Mouse (Mus musculus): ENCODE results near the gene Fpr1. TPM values are rescaled to one million over a fixed set of nuclear protein-coding genes. Genes with fewer than 3 reads are reported as not detected.
A peak's percentile ranks its signal among the peaks of the same experiment; 100 is the strongest.
"Not testable (repeated sequence)": the region's sequence is repeated elsewhere in the genome, so short reads cannot be mapped to it uniquely, and the experiment has no call there.

The Fpr1 gene
- total RNA-seq, 2 experiments from 2014 or later = 4.5 to 13.4 TPM

DNA sequence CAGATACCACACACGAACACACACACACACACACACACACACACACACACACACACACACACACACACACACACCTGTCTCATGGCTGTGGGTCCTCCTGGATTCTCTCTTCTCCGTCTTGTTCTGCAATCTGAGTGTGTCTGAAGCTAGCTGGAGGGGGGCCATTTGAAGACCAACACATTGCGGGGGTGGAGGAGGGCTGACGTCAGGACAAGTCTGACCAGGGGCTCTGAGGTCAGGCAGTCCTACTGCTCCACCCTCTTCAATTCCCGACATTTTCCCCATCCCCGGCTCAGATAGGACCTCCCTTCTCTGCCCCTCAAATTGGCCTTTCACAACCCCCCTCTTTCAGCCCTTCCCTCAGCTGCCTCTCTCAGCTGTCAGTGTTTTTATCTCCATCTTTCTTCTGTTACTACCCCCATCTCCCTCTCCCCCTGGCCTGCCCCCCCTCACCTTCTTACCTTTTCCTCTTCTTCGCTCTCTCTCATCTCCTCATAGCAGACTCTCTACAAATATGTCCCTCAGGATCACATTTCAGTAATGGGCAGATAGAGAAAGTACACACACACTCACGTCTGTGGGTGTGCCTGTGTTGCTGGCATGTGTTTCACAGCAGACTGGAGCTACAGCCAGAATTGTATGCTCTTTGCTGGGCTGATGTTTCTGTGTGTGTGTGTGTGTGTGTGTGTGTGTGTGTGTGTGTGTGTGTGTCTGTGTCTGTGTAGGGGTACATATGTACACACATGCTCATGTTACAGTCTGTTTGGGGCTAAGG lies 28.5 kb downstream of the Fpr1 start, which contains the start of gene Has1:
TSS of gene Has1 (minus strand) at position 142 of the 775 bp plus-strand sequence.
- ATAC-seq (replicated peaks; ENCODE audit: low FRiP score, poor library complexity, severe bottlenecking) = no peak

DNA sequence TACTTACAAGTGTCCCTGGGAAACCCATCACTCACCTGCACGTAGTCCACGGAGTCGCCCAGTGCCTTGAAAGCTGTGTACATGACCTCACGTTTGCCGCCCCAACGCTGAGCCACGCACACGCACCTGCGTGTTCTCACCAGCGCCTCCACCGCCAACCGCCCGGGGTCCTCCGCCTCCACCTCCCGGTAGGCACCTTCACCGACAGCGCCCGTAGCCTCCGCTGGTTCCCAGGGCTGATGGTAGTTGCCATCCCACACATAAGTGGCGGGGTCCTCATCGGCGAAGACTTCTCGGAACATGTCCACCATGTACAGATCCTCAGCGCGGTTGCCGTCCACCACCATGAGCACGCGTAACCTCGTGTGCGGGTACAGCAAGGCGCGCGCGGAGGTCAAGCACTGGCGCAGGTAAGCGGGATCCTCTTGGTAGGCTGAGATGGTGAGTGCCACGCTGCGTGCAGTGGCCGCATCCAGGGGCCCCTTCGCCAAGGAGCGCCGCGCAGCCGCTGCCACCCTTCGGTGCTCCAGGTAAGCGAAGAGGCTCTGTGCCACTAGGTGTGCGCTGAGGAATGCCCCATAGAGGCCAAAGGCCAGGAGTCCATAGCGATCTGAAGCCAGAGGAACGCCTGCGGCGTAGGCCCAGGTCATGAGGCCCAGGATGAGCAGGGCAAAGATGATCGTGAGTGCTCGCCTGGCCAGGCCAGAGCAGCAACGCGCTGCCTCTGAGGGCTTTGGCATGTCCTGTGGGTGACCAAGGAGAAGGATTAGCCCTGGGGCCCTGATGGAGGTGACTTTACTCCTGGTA lies 33.6 kb downstream of the Fpr1 start:
- no peak for ATAC-seq (replicated peaks; ENCODE audit: low FRiP score, poor library complexity, severe bottlenecking)

DNA sequence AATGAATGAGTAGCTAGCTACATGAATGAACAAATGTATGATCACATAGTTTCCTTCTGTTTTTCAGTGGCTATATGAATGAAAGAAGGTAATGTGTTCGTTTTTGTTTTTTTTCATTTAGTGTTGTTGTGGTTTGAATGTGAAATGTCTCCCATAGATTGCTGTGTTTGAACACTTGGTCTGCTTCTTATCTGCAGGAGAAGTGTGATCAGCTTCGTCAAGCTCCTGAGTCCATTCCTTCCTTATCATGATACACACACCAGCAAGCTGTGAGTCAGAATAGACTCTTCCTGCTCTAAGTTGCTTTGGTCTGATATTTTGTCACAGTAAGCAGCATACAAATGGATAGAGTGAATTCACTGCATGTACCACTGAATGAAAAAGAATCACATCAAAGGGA lies 34.8 kb downstream of the Fpr1 start:
- ATAC-seq (replicated peaks; ENCODE audit: low FRiP score, poor library complexity, severe bottlenecking) = no peak

DNA sequence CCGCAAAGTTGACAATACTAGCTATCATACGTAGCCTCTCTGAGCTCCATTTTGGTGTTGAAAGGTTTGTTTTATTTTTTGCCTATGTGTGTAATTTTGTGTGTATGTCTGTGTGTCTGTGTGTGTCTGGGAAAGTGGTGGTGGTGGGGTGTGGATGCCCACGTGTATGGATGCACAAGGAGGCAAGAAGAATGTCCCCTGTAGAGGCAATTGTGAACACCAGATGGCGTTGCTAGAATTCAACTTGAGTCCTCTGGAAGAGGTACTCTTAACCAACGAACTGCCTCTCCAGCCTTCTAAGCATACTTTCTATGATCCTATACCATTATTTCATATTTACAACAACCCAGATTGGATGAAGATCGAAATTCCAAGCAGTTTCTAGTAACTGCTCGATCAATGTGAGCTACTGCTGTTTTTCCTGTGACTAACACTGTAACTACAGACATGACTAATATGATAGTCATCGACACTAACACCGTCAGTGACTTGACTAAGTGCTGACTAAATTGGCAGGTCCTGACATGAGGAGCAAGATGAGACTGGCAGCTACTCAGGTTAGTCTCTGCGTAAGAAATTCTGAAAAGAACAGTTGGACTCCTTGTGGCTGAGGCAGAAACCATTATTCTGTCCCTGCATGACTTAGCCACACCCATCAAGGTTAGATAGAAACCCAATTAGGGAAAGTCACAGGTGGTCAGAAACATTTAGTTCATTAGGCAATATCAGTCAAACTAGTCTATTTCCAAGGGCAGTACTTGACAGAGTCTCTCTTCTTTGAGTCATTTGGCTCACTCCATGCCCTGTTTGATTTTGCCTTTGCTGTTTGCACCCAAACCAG lies 38.3 kb downstream of the Fpr1 start:
- ATAC-seq (replicated peaks; ENCODE audit: low FRiP score, poor library complexity, severe bottlenecking) = no peak

DNA sequence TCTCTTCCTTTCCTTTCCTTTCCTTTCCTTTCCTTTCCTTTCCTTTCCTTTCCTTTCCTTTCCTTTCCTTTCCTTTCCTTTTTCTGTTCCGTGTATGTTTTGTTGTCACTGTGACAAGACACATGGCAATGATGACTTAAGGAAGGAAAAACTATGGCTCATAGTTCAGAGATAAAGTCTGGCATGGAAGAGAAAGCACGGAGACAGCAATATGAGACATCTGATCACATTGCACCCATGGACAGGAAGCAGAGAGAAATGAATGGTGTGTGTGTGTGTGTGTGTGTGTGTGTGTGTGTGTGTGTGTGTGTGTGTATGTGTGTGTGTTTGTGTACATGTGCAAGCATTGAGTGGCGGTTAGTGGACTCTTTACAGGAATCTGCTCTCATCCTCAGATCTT lies 39.1 kb downstream of the Fpr1 start:
- not testable (repeated sequence) for ATAC-seq (replicated peaks; ENCODE audit: low FRiP score, poor library complexity, severe bottlenecking)

DNA sequence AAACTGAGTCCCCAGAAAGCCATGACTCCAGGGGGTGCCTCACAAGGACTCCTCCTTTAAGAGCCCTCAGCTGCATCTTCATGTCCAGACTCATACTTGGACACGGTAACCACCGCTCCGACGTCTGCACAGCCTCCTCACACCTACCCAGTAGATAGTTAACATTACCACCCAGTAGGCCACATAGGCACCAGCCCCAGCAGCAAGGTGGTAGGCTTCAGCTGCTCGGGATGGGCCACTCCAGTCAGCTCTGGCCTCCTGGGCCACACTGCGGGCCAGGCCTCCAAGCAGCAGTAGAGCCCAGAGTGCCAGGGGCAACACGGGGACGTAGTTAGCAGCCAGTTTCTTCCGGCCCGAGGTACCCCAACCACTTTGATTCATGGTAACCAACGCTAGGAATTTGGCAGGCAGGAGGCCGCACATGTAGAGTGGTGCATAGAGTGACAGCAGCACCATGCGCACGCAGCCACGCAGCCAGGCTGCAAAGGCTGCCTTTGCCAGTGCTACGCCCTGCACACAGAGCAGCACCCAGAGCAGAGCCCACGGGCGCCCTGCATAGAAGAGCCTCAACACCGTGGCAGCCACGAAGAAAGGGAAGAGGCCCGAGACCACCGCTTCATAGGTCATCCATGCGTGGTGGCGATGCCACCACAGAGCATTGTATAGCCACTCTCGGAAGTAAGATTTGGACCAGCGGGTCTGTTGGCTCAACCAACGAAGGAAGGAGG lies 40.0 kb downstream of the Fpr1 start:
- ATAC-seq (replicated peaks; ENCODE audit: low FRiP score, poor library complexity, severe bottlenecking) = no peak

DNA sequence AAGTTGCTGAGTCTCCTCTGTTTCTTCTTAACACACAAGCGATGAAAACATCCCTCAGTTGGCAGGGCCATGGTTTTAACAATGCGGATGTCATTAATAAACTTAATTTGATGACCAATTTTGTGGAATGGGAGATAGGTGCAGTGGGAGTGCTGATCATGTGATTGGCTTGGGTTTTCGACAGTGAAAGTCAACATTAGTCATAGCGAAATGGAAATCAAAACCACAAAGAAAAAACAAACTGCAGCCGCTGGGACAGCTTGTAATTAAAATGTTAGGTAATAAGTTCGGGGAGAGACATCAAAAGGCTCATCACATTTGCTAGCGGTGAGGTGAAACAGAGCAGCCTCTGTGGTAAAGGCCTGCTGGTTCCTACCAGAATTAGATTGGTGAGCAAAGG lies 42.9 kb downstream of the Fpr1 start:
- ATAC-seq (replicated peaks; ENCODE audit: low FRiP score, poor library complexity, severe bottlenecking) = no peak

DNA sequence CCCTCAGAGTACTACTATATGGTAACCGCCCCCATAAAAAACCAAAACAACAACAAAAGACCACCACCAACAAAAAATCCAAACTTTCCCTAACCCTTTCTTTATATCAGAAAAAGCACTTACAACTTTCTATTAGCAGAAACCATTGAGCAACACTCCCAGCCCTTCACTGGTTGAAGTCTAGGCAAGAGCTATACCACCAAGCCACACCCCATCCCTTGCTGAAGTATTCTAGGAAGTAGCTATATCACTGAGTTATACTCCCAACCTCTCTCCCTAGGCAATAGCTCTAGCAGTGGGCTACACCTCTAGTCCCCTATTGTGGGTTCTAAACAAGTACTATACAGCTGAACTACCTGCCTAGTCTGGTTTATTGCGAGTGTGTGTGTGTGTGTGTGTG lies 44.5 kb downstream of the Fpr1 start:
- no peak for ATAC-seq (replicated peaks; ENCODE audit: low FRiP score, poor library complexity, severe bottlenecking)

DNA sequence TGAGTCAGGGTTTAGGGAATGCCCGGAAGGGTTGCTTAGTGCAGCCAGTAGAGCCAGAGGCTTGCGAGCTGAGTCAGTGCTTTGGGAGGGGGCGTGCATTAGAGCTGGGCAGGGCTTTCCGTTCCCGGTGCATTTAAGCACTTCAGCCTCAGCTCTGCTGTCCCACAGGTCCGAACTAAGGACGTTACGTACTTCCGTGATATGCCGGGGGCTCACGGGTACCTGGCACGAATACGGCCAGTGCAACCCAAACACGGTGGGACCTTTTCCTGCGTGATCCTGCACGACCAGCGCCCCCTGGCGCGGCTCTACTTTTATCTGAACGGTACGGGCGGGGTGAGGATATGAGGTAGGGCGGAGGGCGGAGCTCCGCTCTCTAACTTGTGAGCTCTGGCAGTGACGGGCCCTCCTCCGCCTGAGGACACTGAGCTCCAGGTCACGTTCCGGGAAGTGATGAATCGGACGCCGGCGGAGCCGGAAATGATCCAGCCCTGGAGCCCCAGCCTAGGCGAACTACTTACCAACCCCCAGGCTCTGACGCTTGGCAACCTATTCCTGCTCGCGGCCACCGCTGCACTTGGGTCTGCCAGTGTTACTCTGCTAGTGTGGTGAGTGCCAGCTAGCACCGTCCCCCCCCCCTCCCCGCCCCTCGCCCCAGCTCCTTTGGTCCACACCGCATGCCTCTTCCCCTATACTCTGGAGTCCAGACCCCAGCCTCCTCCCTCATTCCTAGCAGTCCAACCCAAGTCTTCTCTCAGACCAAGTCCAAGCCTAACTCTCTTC lies 45.6 kb downstream of the Fpr1 start:
- peak; percentile 97 for ATAC-seq (replicated peaks; ENCODE audit: low FRiP score, poor library complexity, severe bottlenecking)

DNA sequence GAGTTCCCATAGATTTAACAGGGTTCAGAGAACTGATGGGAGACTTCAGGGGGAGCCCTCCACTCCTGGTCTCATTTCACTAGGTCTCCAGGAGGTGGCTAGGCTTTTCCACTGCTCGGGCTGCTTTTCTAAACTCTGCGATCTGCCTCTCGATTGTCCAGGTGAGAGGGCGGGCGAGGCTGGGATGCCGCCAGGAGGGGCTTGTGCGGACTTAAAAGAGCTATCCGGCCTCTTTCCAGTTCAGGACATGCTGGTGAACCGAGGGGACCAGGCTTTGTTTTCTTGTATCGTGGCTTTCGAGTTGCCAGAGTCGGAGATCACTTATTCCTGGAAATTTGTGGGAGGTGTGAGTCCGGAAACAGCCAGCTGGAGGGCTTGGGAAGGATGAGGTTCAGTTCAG lies 46.3 kb downstream of the Fpr1 start:
- no peak for ATAC-seq (replicated peaks; ENCODE audit: low FRiP score, poor library complexity, severe bottlenecking)

DNA sequence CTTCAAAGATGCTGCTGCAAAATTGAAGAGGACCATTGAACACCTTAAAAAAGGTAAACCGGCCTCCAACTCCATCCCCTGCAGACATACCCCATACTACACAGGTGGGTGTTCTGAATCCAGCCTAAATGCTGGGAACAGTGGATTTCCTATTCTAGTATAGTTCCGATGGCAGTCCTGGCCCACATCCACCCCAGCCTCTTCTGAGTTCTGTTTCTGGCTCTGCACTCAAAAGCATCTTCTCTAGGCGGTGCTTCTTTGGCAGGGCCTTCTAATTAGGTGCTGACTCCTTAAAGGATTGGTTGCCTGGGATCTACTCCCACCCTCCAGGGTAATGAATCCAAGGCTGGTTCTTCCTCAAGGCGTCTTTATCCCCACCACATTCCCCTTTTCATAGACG lies 47.6 kb downstream of the Fpr1 start:
- no peak for ATAC-seq (replicated peaks; ENCODE audit: low FRiP score, poor library complexity, severe bottlenecking)

DNA sequence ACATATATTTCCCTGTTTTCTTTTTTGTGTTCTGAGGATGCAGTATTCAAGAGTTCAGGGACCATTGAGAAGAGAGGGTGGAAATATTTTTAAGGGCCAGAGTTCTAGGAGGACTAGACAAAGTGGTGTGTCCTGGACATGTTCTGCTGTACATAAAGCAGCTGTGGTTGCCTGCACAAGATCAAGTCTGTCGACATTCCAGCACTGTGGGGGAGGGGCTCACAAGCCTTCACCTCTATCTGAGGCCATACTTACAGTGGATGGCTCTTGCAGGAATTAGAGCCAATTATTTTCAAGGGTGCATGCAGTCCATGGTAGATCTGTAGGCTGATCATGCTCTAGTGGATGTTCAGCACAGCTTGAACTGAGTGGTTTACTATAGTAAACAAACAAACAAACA lies 48.8 kb downstream of the Fpr1 start:
- ATAC-seq (replicated peaks; ENCODE audit: low FRiP score, poor library complexity, severe bottlenecking) = no peak

DNA sequence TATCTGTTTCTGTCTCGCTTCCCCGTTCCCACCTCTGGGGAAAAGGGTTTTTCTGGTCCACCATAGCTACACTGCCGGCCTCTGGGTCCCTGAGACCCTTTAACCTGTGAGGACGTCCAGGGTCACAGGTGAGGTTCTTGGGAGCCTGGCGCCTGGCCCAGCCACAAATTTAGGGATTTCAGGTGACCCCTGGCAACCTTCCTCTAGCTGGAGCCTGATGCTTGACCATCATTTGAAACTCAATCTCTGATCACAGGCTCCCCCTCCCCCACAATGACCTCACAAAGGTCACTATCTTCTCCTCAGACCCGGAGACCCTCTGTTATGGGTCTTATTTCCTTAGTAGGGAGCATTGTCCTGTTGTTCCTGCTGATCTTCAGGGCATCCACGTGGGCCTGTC lies 53.0 kb downstream of the Fpr1 start:
- no peak for ATAC-seq (replicated peaks; ENCODE audit: low FRiP score, poor library complexity, severe bottlenecking)

DNA sequence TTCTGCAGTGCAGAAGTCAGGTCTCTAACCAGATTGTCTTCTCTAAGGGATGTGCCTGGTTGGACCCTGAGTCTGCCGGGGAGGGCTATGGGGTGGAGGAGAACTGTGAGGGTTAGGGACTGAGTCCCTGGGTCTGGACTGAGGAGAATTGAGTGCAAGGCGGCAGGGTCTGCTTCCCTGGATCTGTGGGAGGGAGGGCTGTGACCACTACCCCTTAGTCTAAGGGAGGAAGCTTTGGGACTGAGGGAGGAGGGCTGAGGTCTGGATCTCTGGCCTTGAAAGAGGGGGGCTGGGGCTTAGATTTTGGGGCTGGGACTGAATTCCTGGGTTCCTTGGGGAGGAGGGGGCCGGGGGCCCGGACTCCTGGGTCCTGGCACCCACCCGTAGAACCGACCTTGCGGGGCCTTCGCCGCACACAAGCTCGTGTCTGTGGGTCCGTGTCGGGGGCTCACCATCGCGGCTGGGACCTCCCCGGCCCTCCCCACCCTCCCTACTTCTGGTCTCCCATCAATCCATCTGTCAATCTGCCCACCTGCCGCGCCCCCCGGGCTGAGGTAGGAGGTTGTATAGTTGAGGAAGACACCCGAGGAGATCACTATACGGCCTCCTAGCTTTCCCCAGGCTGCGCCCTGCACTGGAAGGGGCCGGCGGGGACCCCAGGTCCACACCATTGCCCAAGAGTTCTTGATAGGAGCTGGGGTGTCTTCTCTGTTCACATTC lies 53.8 kb downstream of the Fpr1 start:
- no peak for ATAC-seq (replicated peaks; ENCODE audit: low FRiP score, poor library complexity, severe bottlenecking)

DNA sequence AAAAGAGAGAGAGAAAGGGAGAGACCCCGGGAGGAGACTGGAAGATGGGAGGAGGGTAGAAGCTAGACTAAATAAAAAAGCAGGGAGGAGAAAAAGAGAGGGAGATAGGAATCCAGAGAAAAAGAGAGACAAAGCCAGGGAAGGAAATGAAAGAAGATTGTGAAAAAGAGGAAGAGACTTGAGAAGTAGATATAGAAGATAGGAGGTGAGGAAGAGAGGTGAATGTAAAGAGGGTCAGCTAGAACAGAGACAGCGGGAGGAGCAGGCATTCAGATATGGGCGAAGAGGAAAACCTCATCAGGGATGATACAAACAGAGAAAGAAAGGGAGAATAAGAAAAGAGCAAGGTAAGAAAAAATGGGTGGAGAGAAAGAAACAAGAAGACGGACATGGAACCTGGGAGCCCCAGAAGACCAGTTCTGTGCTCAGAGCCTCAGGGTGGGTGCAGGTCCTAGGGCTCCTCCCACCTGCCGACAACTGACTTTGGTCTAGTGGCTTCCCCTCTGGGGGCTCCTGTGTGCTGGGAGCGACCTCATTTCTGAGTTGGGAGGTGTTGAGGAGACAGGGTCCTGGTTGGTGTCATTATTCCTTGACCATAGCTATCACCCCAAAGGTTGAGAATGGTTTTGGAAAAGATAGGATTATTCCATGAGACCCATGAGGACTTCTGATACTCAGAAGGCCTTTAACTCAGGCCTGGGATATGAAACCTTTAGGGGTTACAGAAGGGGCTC lies 54.5 kb downstream of the Fpr1 start:
- no peak for ATAC-seq (replicated peaks; ENCODE audit: low FRiP score, poor library complexity, severe bottlenecking)

DNA sequence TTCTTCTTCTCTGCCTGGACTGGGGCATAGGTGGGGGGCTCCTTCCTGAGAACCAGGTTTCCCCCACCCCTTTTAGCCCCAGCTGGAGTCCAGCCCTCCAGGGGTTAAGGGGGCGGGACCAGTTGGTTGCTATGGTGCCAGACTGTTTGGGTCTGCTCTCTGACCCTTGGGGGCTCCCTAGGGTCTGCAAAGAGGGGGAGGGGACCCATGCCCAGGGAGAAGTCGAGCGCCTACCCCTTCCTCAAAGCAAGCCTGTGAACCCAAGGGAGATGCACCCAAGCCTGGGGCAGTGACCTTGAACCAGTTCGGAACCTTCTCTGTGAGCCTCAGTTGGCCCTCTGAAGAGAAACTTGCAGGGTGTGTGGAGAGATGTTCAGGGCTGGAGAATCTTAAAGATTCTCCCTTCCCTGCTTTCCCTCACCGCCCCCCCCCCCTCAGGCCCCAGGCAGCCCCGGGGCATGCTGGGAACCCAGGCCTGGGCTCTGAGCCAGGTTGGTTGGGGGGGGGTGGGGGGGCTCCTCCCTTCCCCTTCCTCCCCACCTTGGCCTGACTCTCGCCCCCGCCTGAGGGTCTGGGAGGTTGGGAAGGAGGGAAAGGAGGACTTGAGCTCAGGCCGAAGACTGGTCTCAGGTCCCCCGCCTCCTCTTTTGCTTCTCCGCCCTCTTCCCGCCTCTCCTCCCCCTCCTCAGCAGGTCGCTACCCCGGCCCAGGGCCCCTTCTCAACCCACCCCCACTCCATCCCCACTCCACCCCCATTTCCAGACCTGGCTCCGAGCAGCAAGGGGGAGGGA lies 55.4 kb downstream of the Fpr1 start:
- ATAC-seq (replicated peaks; ENCODE audit: low FRiP score, poor library complexity, severe bottlenecking) = 0 out of 2 replicates have a peak, but pooled peaks have one; percentile 41

DNA sequence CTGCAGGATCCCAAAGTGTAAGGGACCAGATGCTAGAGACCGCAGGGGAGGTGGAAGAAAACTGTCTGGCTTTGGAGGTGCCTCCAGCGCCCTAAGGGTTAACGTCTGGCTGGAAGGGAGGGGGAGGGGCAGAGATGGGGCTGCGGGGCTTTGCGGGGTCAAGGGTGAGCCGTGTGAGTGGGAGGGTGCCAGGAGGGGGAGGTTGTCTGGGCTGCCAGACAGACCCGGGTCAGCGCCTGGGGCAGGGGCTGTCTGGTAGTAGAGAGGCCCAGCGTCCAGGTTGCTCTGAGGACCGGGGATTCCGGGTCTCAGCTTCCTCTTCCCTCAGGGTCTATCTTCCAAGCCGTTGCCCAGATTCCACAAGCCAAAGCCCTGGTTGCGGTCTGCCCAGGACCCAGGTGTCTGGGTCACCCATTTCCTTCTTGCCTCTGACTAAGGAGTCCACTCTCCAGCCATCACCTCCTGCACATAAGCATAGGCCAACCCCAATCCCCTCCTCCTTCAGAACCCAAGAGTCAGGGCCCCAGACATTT lies 56.0 kb downstream of the Fpr1 start:
- ATAC-seq (replicated peaks; ENCODE audit: low FRiP score, poor library complexity, severe bottlenecking) = no peak; the same call in 1 of the 2 replicates
